Mouse (Mus musculus): Measurements from ENCODE around the gene Hist1h2ae.

GRCm38 (mm10) chr13:23584331-23584730 lies 13.3 kb upstream of the Hist1h2ae start:
- TF ChIP-seq POLR2A (IDR thresholded peaks at IDR 0.05; ENCODE audit: borderline replicate concordance, low read depth, low read length) = no peak
- no peak for TF ChIP-seq CTCF (IDR thresholded peaks at IDR 0.05; ENCODE audit: low read depth, low read length)
